Mouse (Mus musculus) limb, embryonic 13.5 days (tissue): ENCODE results near the gene Ubqlnl. TPM values are rescaled to one million over a fixed set of nuclear protein-coding genes. Genes with fewer than 3 reads are reported as not detected.

Experiments
- ATAC-seq: fragments of 200-750 bp; cut with Nextera tagmentation; 2 replicates; pipeline ENCODE4 v1.8.0; 2017; ENCODE audit warnings: low read depth, moderate number of reproducible peaks, moderate TSS enrichment; ENCODE audit not compliant: low FRiP score
- H3K27ac ChIP-seq: fragments of 300-500 bp; sonication (generic); 2 replicates; pipeline ENCODE4 v1.5.1; 2015; ENCODE audit warnings: inconsistent platforms, mild to moderate bottlenecking, moderate library complexity
- H3K27me3 ChIP-seq: fragments of 300-500 bp; sonication (generic); 2 replicates; pipeline ENCODE4 v1.6.1; 2015; ENCODE audit warnings: mild to moderate bottlenecking, inconsistent platforms
- H3K36me3 ChIP-seq: fragments of 300-500 bp; sonication (generic); 2 replicates; pipeline ENCODE4 v1.6.1; 2015; ENCODE audit warnings: inconsistent platforms, mild to moderate bottlenecking, moderate library complexity
- H3K4me1 ChIP-seq: fragments of 300-500 bp; sonication (generic); 2 replicates; pipeline ENCODE4 v1.6.1; 2015; ENCODE audit warnings: inconsistent platforms
- H3K4me2 ChIP-seq: fragments of 300-500 bp; sonication (generic); replicated peaks from 2 replicates; pipeline ENCODE4 v1.6.1; 2015; ENCODE audit warnings: inconsistent platforms, mild to moderate bottlenecking, moderate library complexity
- H3K4me3 ChIP-seq: fragments of 300-500 bp; sonication (generic); 2 replicates; pipeline ENCODE4 v1.5.1; 2015; ENCODE audit warnings: moderate library complexity, mild to moderate bottlenecking, inconsistent platforms
- H3K9ac ChIP-seq: fragments of 300-500 bp; sonication (generic); 2 replicates; pipeline ENCODE4 v1.6.1; 2015; ENCODE audit warnings: mild to moderate bottlenecking, inconsistent platforms
- H3K9me3 ChIP-seq: fragments of 300-500 bp; sonication (generic); 2 replicates; pipeline ENCODE4 v1.6.1; 2016; ENCODE audit warnings: inconsistent platforms
- WGBS: fragments of 180-500 bp; shearing (Covaris S2); methylation state at CpG from one replicate; pipeline ENCODE4 v1.1.7; 2015; 5-methylcytosine and 5-hydroxymethylcytosine counted together
- polyA plus RNA-seq: library from polyadenylated mRNA; unstranded; fragments of >200 nt; fragmentation: Nextera tagmentation; extraction: Ambion mirVana; gene quantifications from 2 replicates; pipeline ENCODE4 v1.2.1, GENCODE M21; 2015

Ubqlnl gene
- polyA plus RNA-seq, 1 experiment from 2014 or later = not detected

DNA sequence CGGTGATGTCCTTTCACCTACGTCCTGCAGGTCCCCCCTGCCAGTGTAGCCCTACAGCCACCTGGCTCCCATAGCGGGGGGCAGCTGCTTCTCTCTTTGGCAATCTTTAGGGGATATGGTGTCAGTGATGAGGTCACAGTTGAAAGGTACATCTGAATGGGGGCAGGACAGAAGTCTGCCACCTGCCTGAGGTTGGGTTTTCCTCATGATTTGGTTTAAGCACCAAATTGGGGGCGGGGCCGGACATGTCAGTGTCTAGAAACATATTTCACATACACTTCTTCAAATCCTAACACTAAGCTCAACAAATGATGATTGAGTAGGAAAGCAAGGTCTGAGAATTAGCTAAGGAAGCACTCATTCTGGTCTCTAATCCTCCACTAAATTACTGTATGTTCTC lies 20.6 kb downstream of the Ubqlnl start, which contains the start of gene Ubqln5:
Gene Ubqln5, minus strand, starts transcription at position 101 of the 400 bp plus-strand sequence.
- no peak for ATAC-seq
- no peaks in the 10 kb centered on the region for H3K27me3 ChIP-seq
- no peaks in the 10 kb centered on the region for H3K36me3 ChIP-seq
- H3K9me3 ChIP-seq = 0 out of 2 replicates have a peak, but pooled peaks cover 3% of the 10 kb centered on the region
- no peak within 1 kb of the TSS for H3K4me2 ChIP-seq
- H3K9ac ChIP-seq = no peak within 1 kb of the TSS
- H3K27ac ChIP-seq = no peak within 1 kb of the TSS
- no peak within 1 kb of the TSS for H3K4me3 ChIP-seq
- no peaks in the 10 kb centered on the region for H3K4me1 ChIP-seq
- WGBS = 91% methylated on average over 5 of the region's 5 CpGs

GRCm38 (mm10) chr7:104104757-104104972 lies 45.7 kb downstream of the Ubqlnl start, which contains the start of gene Olfr646:
Gene Olfr646 (plus strand): TSS chr7:104104873.
- H3K27ac ChIP-seq = no peak within 1 kb of the TSS
- no peak within 1 kb of the TSS for H3K4me3 ChIP-seq
- ATAC-seq = no peak
- H3K9ac ChIP-seq = no peak within 1 kb of the TSS
- no peak within 1 kb of the TSS for H3K4me2 ChIP-seq
- no peaks in the 10 kb centered on the region for H3K4me1 ChIP-seq
- H3K27me3 ChIP-seq = no peaks in the 10 kb centered on the region
- 0 out of 2 replicates have a peak, but pooled peaks cover 4% of the 10 kb centered on the region for H3K9me3 ChIP-seq
- H3K36me3 ChIP-seq = no peaks in the 10 kb centered on the region

- no peak overlapping the region for H3K4me2 ChIP-seq
- no peak overlapping the region for H3K4me3 ChIP-seq
- 50% methylated on average over 4 of the region's 4 CpGs for WGBS
- H3K9ac ChIP-seq = no peak overlapping the region
- no peak overlapping the region for H3K27ac ChIP-seq
- 0 out of 2 replicates have a peak, but pooled peaks cover 4% of the 10 kb centered on the region for H3K9me3 ChIP-seq
- H3K36me3 ChIP-seq = no peaks in the 10 kb centered on the region
- ATAC-seq = no peak
- H3K27me3 ChIP-seq = no peaks in the 10 kb centered on the region
- no peaks in the 10 kb centered on the region for H3K4me1 ChIP-seq
Measured at GRCm38 (mm10) chr7:104103913-104104756, 46.2 kb downstream of the Ubqlnl start.

Other genes starting within 250 kb of the Ubqlnl start
- not detected in 2 replicates for gene Olfr65, start 247.1 kb downstream of the Ubqlnl start, polyA plus RNA-seq
- gene Olfr631, start 221.7 kb downstream of the Ubqlnl start, polyA plus RNA-seq = not detected in 2 replicates
- gene Olfr632, start 216.2 kb downstream of the Ubqlnl start, polyA plus RNA-seq = not detected in 2 replicates
- not detected in 2 replicates for gene Olfr633, start 206.1 kb downstream of the Ubqlnl start, polyA plus RNA-seq
- gene Olfr635, start 179.4 kb downstream of the Ubqlnl start, polyA plus RNA-seq = not detected in 2 replicates
- gene Olfr638, start 151.8 kb downstream of the Ubqlnl start, polyA plus RNA-seq = not detected in 2 replicates
- 0.04 TPM in 1 of 2 replicates, not detected in the other for gene Olfr639, start 133.3 kb downstream of the Ubqlnl start, polyA plus RNA-seq
- not detected in 2 replicates for gene Olfr640, start 125.0 kb downstream of the Ubqlnl start, polyA plus RNA-seq
- gene Olfr641, start 115.1 kb downstream of the Ubqlnl start, polyA plus RNA-seq = not detected in 2 replicates
- gene Olfr642, start 97.9 kb downstream of the Ubqlnl start, polyA plus RNA-seq = not detected in 2 replicates
- not detected in 2 replicates for gene 4930516K23Rik, start 89.1 kb downstream of the Ubqlnl start, polyA plus RNA-seq
- 0.05 TPM in 1 of 2 replicates, not detected in the other for gene Olfr644, start 78.7 kb downstream of the Ubqlnl start, polyA plus RNA-seq
- not detected in 2 replicates for gene Olfr645, start 65.1 kb downstream of the Ubqlnl start, polyA plus RNA-seq
- not detected in 2 replicates for gene Olfr646, start 45.7 kb downstream of the Ubqlnl start, polyA plus RNA-seq
- not detected in 2 replicates for gene Ubqln5, start 20.7 kb downstream of the Ubqlnl start, polyA plus RNA-seq
- not detected in 2 replicates for gene Olfr643, start 13.2 kb downstream of the Ubqlnl start, polyA plus RNA-seq
- gene Ubqln3, start 7.3 kb downstream of the Ubqlnl start, polyA plus RNA-seq = not detected in 2 replicates
- not detected in 2 replicates for gene Olfm5, start 14.3 kb upstream of the Ubqlnl start, polyA plus RNA-seq
- 0.13 and 0.22 TPM in 2 replicates for gene Olfr648, start 32.8 kb upstream of the Ubqlnl start, polyA plus RNA-seq
- not detected in 2 replicates for gene Olfr649, start 45.4 kb upstream of the Ubqlnl start, polyA plus RNA-seq
- 1.1 and 1.4 TPM in 2 replicates for gene Trim6, start 68.2 kb upstream of the Ubqlnl start, polyA plus RNA-seq
- 1.4 TPM in 2 replicates for gene Trim34a, start 93.9 kb upstream of the Ubqlnl start, polyA plus RNA-seq
- 0.10 and 0.41 TPM in 2 replicates for gene Trim5, start 137.5 kb upstream of the Ubqlnl start, polyA plus RNA-seq
- 6.1 and 7.1 TPM in 2 replicates for gene Trim12a, start 164.9 kb upstream of the Ubqlnl start, polyA plus RNA-seq
- gene Trim34b, start 178.9 kb upstream of the Ubqlnl start, polyA plus RNA-seq = 0.17 TPM in 1 of 2 replicates, not detected in the other
- gene Trim12c, start 202.8 kb upstream of the Ubqlnl start, polyA plus RNA-seq = 2.4 and 2.7 TPM in 2 replicates
- 0.05 TPM in 1 of 2 replicates, not detected in the other for gene Trim30b, start 219.3 kb upstream of the Ubqlnl start, polyA plus RNA-seq